Mouse (Mus musculus) gastrocnemius, adult 2 months (tissue): Measurements from ENCODE around the gene Adk. TPM values are rescaled to one million over a fixed set of nuclear protein-coding genes. Genes with fewer than 3 reads are reported as not detected.

ENCODE experiments used
- DNase-seq: peaks from one replicate; pipeline ENCODE4 v3.0.0; 2022
- H3K27ac ChIP-seq: fragments of 200-600 bp; 2 replicates; pipeline ENCODE4 v1.8.1; 2022; ENCODE audit warnings: mild to moderate bottlenecking
- H3K4me3 ChIP-seq: fragments of 200-600 bp; 2 replicates; pipeline ENCODE4 v1.8.1; 2022; ENCODE audit warnings: mild to moderate bottlenecking, moderate library complexity
- CTCF ChIP-seq: fragments of 200-600 bp; IDR thresholded peaks from 2 replicates; pipeline ENCODE4 v1.8.1; 2022; ENCODE audit warnings: antibody characterized with exemption, mild to moderate bottlenecking, moderate library complexity
- intact Hi-C: fragments of 180-260 bp; cut with DNase I; formaldehyde crosslinking; loops from one replicate; pipeline ENCODE4 v1.15.1; 2025
- long read RNA-seq, 2 experiments: library from polyadenylated mRNA; stranded (forward); transcript quantifications; one replicate each; pipeline ENCODE4 v2.0.0; 2021
- total RNA-seq, 2 experiments: library from RNA; stranded (reverse); gene quantifications; 2 replicates each; pipeline ENCODE4 v1.2.3; 2021

Gene Adk
- 100 to 1,000 TPM in 1 of 2 experiments, 10 to 100 TPM in 1; 77.1 to 152 TPM for total RNA-seq
- long read RNA-seq, experiment 1, transcript Adk-207 (11 exons, 1,818 nt): minor isoform, 5 of 119 reads
- long read RNA-seq, experiment 1, transcript Adk-201 (11 exons, 1,782 nt): major isoform, 101 of 119 reads
- long read RNA-seq, experiment 1, partial matches to known transcripts: 2 of 119 reads
- long read RNA-seq, experiment 1, other reads (novel, unspliced or antisense): 8 of 119 reads
- long read RNA-seq, experiment 2, transcript Adk-201 (11 exons, 1,782 nt): major isoform, 95 of 111 reads
- long read RNA-seq, experiment 2, partial matches to known transcripts: 2 of 111 reads
- long read RNA-seq, experiment 2, other reads (novel, unspliced or antisense): 10 of 111 reads

- no peak for TF ChIP-seq CTCF
- peak; percentile 94 for DNase-seq
- peak within 1 kb of the TSS; percentile 93 for H3K4me3 ChIP-seq
- intact Hi-C loops: loop anchor here (2.0 to 5.0 kb wide), 2 partner anchors 23 to 60 kb away; no protein-coding TSS in a partner anchor
- H3K27ac ChIP-seq: peak within 1 kb of the TSS; percentile 96
Observed at GRCm38 (mm10) chr14:21052112-21052780, at the start of gene Adk, which contains the start of gene Ap3m1. TSS of gene Adk (plus strand) at chr14:21052574. TSS of gene Ap3m1 (minus strand) at chr14:21052508.

GRCm38 (mm10) chr14:21013800-21014334, 38.5 kb upstream of the Adk start:
- DNase-seq: no peak
- Histone ChIP-seq H3K4me3 (no peak overlapping the region), H3K27ac (no peak overlapping the region)
- no peak for TF ChIP-seq CTCF
- intact Hi-C loops: no loop called here

- no peak overlapping the region for H3K4me3 ChIP-seq
- no peak for TF ChIP-seq CTCF
- no peak overlapping the region for H3K27ac ChIP-seq
- intact Hi-C loops: no loop called here
- DNase-seq: no peak
Observed at GRCm38 (mm10) chr14:21017871-21018270, 34.5 kb upstream of the Adk start.

GRCm38 (mm10) chr14:21018977-21019376, 33.4 kb upstream of the Adk start:
- intact Hi-C loops: no loop called here
- H3K4me3 ChIP-seq: no peak overlapping the region
- DNase-seq: no peak
- no peak overlapping the region for H3K27ac ChIP-seq
- TF ChIP-seq CTCF: peak; percentile 60

- H3K4me3 ChIP-seq: no peak overlapping the region
- no peak overlapping the region for H3K27ac ChIP-seq
- DNase-seq: no peak
- intact Hi-C loops: no loop called here
- TF ChIP-seq CTCF: no peak
Observed at GRCm38 (mm10) chr14:21020435-21020834, 31.9 kb upstream of the Adk start.

- no peak for DNase-seq
- intact Hi-C loops: no loop called here
- TF ChIP-seq CTCF: no peak
- H3K27ac ChIP-seq: no peak overlapping the region
- H3K4me3 ChIP-seq: no peak overlapping the region
Observed at GRCm38 (mm10) chr14:21027542-21027941, 24.8 kb upstream of the Adk start.

GRCm38 (mm10) chr14:21029025-21029659, 23.2 kb upstream of the Adk start:
- no peak for TF ChIP-seq CTCF
- Histone ChIP-seq H3K27ac (no peak overlapping the region), H3K4me3 (no peak overlapping the region)
- no peak for DNase-seq
- intact Hi-C loops: no loop called here

GRCm38 (mm10) chr14:21031783-21032511, 20.4 kb upstream of the Adk start:
- DNase-seq: peak; percentile 60
- peak overlapping the region; percentile 81 for H3K27ac ChIP-seq
- intact Hi-C loops: no loop called here
- no peak for TF ChIP-seq CTCF
- H3K4me3 ChIP-seq: peak overlapping the region; percentile 38

- TF ChIP-seq CTCF: no peak
- no peak for DNase-seq
- intact Hi-C loops: no loop called here
- H3K4me3 ChIP-seq: no peak overlapping the region
- peak overlapping the region; percentile 81; the same call in 1 of the 2 replicates for H3K27ac ChIP-seq
Observed at GRCm38 (mm10) chr14:21034271-21034670, 18.1 kb upstream of the Adk start.

GRCm38 (mm10) chr14:21034791-21035190, 17.6 kb upstream of the Adk start:
- H3K27ac ChIP-seq: no peak overlapping the region
- no peak for DNase-seq
- H3K4me3 ChIP-seq: no peak overlapping the region
- intact Hi-C loops: no loop called here
- TF ChIP-seq CTCF: no peak

- TF ChIP-seq CTCF: no peak
- no peak for DNase-seq
- H3K27ac ChIP-seq: no peak overlapping the region
- intact Hi-C loops: no loop called here
- no peak overlapping the region for H3K4me3 ChIP-seq
Observed at GRCm38 (mm10) chr14:21039077-21039476, 13.3 kb upstream of the Adk start.

- no peak for TF ChIP-seq CTCF
- intact Hi-C loops: no loop called here
- Histone ChIP-seq H3K27ac (peak overlapping the region; percentile 20; the same call in 1 of the 2 replicates), H3K4me3 (no peak overlapping the region)
- DNase-seq: no peak
Observed at GRCm38 (mm10) chr14:21039623-21040022, 12.8 kb upstream of the Adk start.
